Mouse (Mus musculus): ENCODE results near the gene Adh7.

DNA sequence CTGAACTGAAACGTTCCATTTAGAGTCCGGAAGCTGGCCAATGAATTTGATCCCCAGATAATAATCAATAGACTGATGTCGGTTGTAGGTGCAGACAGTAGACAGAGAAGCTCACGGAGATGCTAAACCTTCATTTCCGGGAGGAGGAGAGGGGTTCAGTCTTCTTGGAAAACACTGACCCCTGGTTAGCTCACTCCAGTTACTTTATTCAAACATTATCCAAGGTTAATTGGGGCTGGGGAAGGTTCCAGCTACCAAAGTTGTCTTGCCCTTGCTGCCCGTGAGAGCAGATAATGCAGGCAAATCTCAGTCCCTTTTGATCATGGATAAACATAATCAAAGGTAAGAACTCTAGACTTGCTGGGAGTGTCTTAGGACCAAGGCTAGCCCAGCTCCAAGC, 33.6 kb downstream of the Adh7 start:
- TF ChIP-seq CTCF (conservative IDR thresholded peaks at IDR 0.05 in 1 of 2, IDR thresholded peaks at IDR 0.05 in 1 of 2; ENCODE audit: low read depth in 2 of 2, low read length in 2 of 2) (no peak), MAX (IDR thresholded peaks at IDR 0.05; ENCODE audit: low read length) (no peak), POLR2AphosphoS2 (IDR thresholded peaks at IDR 0.05; ENCODE audit: low read depth, low read length) (no peak)
